In genomic region chr13:42956327-42956726, GRCm38 (mm10) we compare ENCODE assay signal across 16 mouse cellular contexts.
"Had no signal": no experiment of that assay in that cellular context is flagged by ENCODE, and none has a peak within 500 bp of the region (broad histone marks: within the 10 kb centered on the region; RNA-seq: fewer than 3 reads in every experiment).

No protein-coding gene starts in this region.

- H3K4me1 ChIP-seq: limb, embryonic 12.5 days; liver, embryonic 13.5 days; lung, embryonic 15.5 days; midbrain, embryonic 12.5 days had no signal

- ATAC-seq: inflammation-experienced regulatory T-cells, adult 6 months; intestine, postnatal 0 days; liver, postnatal 0 days; midbrain, embryonic 16.5 days had no signal

- DNase-seq: kidney, adult 8-10 months; kidney, postnatal 25 days; liver; liver, embryonic 13.5 days; liver, postnatal 0 days; lung, postnatal 14 days; right cerebral cortex, adult 18-20 months; thymus, postnatal 36 days had no signal

- H3K27ac ChIP-seq: limb, embryonic 12.5 days; liver, embryonic 13.5 days; lung, embryonic 15.5 days; macrophage; midbrain, embryonic 12.5 days had no signal

- H3K9ac ChIP-seq: limb, embryonic 12.5 days; liver, embryonic 13.5 days; liver, postnatal 0 days; lung, embryonic 15.5 days; midbrain, embryonic 12.5 days had no signal

- H3K9me3 ChIP-seq: limb, embryonic 12.5 days; liver, embryonic 13.5 days; lung, embryonic 15.5 days; midbrain, embryonic 12.5 days had no signal

- H3K4me2 ChIP-seq: limb, embryonic 12.5 days; liver, embryonic 13.5 days; lung, embryonic 15.5 days; midbrain, embryonic 12.5 days had no signal

- H3K4me3 ChIP-seq: limb, embryonic 12.5 days; liver, embryonic 13.5 days; lung, embryonic 15.5 days; megakaryocyte, embryonic 14.5 days; midbrain, embryonic 12.5 days had no signal

- H3K27me3 ChIP-seq: limb, embryonic 12.5 days; liver, embryonic 13.5 days; lung, embryonic 15.5 days; midbrain, embryonic 12.5 days had no signal

- H3K36me3 ChIP-seq: limb, embryonic 12.5 days; liver, embryonic 13.5 days; lung, embryonic 15.5 days; midbrain, embryonic 12.5 days had no signal
